Mouse (Mus musculus) layer of hippocampus, postnatal 25 days (tissue): ENCODE data around the gene Wwox. TPM values are rescaled to one million over a fixed set of nuclear protein-coding genes. Genes with fewer than 3 reads are reported as not detected.

ENCODE experiments used
- DNase-seq, 2 experiments: peaks; one replicate each; pipeline ENCODE4 v3.0.0; 2022; ENCODE audit warnings: mixed read lengths in 2 of 2, low spot score in 1 of 2; ENCODE audit errors: extremely low spot score in 1 of 2
- total RNA-seq, 2 experiments: library from RNA; stranded (reverse); gene quantifications; 2 replicates each; pipeline ENCODE4 v1.2.3; 2021

Gene Wwox
- total RNA-seq, 2 experiments from 2014 or later: 11.4 to 11.9 TPM

DNA sequence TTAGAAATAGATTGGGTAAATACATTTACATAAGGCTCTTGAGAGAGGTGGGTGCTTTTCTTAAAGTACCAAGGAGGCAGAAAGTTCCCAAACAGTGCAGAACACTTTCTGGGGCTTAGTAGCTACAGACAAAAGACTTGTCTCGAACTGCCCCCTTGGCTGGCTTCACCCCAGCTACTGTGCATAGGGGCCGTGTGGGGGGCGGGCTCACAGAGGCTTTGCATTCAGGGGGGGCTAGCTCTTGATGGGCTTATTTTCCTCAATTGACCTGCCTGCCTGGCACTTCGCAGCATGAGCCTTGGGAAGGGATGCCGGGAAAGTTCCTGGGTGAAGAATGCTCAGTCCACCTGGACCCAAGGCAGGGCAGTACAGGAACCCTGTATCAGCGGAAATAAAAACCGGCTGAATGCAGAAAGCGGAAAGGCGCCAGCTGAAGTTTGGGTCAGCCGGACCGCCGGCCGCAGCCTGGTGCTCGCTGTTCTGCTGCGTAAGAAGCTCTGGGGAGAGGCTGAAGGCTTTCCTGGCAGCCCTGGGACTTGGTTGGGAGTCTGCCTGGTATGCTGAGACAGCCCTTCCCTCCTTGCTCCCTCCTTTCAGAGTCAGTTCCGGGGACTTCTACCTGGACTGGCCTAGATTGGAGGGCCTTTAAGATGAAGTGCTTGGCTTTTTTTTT, 918.3 kb downstream of the Wwox start:
- no peak for DNase-seq

DNA sequence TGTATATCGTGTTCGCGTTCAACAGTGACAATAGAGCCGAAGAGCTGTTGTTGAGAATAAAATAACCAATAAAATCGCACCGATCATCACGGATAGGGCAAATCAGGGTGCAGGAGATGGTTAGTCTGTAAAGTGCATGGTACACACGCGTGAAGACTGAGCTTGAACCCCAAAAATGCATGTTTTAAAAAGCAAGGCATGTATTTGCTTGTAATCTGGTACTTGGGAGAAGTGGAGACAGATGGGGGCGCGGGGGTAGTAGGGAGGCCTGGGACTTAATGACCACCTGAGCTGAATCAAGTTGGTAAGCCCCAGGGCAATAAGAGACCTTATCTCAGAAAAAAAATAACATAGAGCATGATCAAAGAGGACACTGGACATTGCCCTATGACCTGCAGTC, 919.0 kb downstream of the Wwox start:
- DNase-seq: no peak

DNA sequence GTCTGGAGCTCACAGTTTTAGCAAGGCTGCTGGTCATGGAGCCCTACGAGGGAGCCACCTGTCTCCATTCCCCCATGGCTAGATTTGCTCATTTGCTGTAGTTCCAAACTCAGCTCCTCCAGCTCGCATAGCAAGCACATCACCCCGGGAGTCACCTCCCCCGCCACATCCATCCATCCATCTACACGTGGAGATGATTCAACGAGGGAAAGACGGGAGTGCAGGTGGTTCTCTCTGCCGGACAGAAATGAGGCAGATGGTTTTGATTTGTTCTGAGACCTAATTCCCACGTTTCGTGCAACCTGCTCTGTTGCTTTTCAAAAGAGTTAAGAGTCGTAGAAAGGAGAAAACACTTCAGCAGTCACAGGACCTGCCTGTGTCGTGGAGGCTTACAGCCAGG, 920.2 kb downstream of the Wwox start:
- no peak for DNase-seq

DNA sequence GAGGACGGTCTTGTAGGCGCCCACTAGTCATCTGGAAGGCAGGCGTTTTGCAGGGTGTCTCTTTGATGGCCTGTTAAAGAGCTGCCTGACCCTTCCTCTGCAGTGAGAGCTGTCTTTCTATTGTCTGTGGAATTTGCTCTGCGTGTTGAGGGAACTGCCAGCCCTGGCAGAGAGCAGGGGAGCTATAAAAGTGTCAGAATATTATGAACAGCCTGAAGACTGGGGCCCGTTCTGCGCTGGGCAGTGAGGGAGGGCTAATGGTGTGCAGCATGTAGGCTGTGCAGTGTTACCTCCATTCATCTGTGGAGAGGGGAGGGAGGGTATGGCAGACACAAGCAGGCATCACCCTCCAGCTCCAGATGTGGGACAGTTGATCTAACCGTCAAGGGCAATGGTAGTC, 923.1 kb downstream of the Wwox start:
- DNase-seq: no peak

DNA sequence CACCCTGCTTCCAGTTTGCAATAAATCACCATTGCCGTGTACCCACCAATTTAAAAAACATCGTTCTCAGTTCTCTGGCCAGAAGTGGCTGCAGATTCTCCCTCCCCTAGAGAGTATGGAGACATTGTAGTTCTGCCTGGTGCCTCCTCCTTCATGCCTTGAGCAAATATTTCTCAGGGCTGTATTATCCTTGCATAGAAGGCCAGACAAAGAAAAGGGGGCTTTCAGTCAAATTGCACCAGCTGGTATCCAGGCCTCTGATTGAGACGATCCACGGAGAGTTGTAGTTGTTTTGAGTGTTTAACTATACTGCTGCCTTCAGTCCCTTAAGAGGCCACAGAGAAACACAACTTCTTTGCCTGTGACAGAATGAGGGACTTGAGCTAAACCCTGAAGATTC, 935.5 kb downstream of the Wwox start:
- no peak for DNase-seq

DNA sequence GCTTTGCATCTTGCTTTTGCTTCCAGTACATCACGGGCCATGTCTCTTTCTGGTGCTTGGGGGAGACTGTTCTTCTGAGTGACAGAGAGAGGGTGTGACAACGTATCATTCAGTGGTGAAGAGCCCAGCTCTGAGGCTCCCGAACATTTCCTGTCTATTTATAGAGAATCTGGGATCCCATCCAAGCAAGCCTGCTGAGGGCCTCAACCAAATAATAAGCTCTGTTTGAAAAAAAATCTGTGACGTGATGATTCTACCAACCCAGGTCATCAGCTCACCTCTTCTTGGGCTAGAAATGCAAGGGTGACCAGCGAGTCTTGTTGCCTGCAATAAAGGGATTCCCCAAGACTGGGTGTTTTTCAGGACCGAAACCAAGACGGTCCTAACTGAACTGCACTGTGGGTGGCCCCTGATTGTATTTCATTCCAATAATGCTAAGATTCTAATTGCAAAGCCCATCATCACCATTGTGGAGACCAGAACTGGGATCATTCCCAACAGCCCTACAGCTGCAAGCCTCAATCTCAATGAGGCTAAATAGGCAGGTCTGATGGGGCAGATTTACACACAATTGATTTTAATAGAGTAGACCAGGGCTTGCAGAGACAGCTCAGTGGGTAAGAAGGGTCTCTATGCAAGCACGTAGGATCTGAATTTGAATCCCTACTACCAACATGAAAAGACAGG, 936.0 kb downstream of the Wwox start:
- no peak for DNase-seq

DNA sequence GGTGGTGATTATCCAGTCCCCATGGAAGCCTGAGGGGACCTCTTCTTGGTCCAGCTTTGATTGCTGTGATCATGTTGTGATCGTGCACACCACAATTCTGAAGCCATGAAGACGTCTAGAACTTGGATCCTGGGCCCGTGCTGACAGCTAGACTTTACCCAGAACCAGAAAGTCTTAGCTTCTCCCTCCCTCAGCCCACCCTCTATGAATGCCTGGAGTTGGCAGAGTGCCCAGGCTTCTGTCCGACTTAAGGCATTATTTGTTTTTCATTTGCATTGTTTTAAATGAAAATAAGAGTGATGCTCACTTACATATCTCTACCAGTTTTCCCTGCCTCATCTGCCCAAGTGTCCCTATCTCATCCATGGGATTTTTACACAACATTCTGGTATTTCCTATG, 937.9 kb downstream of the Wwox start:
- DNase-seq: no peak

DNA sequence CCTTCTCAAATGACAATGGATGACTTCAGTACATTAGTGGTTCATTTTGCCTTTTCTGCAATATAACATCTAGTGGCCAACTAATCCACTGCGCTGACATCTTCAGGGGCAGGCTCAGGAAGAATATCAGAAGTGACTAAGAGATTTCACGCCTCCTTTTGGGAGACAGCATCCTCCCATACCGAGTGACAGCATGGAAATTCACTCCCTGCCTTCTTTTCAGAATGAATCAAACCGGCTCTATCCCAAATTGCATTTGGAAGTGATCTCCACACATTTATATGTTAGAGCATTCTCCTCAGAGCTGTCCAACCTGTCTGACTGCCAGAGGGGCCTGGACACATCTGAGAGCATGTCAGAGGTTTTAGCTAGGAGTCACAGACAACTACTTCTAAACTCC, 940.6 kb downstream of the Wwox start:
- no peak for DNase-seq

DNA sequence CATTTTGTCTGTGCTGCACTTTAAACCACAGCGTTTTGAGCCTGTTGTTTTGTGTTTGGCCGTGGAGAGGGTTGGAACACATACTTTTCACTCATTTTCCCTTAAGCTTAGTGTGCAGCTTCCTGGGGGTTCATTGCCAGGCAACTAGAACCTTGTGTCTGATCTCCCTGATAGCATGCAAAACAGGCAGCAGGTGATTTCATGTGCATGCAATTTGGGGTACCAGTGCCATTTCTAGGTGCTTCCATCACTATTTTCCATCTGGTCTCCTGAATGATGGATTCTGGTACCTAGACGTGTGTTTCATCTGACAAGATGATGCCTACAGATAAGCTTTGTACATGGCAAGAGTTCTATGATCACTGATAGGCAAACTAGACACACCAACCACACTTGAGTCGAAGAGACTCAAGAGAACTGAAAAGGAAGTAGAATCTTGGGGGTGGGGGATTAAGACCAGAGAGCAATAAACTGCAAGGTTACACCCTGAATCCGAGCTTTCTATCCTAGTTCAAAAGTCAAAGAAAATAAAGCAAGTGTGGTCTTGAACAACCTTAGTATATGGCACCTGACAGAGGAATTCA, 951.6 kb downstream of the Wwox start:
- no peak for DNase-seq

DNA sequence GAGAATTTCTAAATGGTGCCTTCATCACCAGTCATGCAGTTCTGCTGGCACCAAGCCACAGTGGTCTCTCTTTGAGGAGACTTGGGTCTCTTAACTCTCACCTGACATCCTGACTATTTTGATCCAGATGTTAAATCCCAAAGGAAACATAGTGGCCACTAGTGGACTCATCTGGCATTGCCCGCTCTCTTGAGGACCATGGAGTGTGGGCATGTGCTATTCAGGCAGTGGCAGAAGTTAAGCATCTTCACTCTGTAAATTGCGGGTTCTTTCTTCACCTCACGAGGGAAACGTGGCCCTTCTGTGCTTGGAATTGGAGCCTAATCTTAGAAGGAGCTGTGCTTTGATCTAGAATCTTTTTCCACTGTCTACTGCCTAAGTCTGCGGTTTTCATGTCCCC, 956.4 kb downstream of the Wwox start:
- DNase-seq: no peak

DNA sequence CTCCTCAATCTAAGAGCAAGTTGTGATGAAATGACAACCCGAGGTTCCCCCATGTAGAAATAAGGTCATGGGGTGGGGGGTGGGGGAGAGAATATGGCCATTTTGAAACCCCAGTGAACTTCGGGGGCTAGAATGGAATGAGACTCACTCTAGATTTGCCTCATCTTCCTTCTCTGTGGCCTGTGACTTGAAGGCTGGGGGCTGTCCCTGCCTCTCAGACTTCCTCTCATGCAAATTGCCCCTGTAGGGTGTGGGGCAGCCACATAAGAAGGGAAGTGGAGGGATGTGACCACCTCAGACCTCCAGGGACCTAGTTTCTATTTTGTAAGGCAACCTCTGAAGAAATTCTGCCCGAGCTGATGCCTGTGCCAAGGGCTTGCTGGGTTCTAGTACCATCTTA, 958.5 kb downstream of the Wwox start:
- no peak for DNase-seq

DNA sequence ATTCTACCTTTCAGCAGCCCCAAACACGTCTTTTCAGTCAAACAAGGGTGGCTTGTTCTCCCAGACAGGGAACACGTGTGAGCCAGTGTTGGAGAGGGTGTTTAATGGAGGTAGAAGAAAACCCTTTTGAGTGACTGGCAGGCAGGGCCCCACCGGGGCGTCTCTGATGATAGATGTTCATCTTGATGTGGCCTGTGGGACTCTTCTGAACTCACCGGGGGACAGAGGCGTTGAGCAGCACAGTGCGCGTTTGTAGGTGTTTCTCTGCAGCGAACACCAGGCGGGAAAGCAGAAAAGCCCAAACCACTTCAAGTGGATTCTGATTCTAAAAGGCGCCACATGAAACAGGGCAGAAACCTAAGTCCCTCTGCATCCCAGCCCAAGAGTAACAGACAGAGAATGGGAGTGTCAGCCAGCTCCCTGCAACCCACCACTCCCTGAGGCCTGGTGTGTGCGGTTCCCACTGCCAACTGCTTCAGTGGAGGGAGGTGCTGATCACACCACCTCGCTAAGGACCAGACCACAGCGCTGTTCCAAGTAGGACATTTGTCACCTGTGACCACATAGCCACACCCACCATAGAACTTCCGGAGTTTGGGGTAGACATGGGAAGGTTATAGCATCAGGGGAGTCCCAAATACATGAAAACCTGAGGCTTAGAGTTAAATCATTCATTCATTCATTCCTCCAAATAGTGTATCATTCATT, 960.7 kb downstream of the Wwox start:
- DNase-seq: no peak

Other genes starting within 250 kb of the Wwox start
- 10 to 100 TPM; 15.8 to 19.8 TPM for gene Vat1l, start 234.0 kb upstream of the Wwox start, total RNA-seq
- gene Clec3a, start 21.6 kb upstream of the Wwox start, total RNA-seq: not detected